Mouse (Mus musculus): ENCODE data around the gene Igf2bp3.
"Not testable (repeated sequence)": the region's sequence is repeated elsewhere in the genome, so short reads cannot be mapped to it uniquely, and the experiment has no call there.

Gene Igf2bp3

DNA sequence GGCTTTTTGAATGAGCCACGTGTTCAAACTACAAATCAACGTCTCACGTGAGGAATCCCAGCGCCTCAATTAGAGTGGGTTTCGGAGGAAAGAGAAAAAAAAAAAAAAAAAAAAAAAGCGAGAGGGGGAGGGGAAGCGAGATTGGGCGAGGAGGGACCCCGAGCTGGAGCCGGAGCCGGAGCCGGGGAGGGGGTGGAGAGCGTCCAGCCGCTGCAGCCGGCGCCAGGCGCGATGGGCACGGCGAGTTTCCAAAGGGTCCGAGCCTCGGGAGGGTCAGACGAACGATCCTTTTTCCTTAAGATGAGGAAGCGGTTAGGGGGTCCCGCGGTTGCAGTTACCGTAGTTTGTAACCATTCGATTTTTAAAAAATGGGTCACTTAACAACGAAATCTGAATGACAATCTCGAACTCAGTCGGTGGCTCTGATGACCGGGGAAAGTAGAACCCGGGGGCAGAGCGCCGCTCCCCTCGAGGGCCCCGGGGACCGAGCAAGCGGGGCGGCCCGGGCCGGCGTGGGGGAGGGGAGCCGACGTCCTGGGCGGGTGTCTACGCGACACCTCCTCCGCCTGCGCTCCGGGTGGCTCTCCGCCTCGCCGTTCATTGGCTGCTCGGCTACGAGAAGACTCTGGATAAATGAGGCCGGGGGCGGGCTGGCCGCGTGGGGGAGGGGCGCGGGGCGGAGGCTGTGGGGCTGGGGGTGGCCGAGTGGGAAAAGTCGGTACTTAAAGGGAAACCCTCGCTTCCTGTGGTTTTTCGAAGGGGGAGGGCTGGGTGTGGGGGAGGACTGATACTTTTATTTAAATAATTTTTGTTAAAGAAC is at the start of gene Igf2bp3:
Gene Igf2bp3, minus strand, starts transcription at position 30 of the 820 bp plus-strand sequence.
- DNase-seq = peak; percentile 70 to 86

GRCm38 (mm10) chr6:49264446-49264845 is 49.7 kb upstream of the Igf2bp3 start:
- DNase-seq = not testable (repeated sequence)

GRCm38 (mm10) chr6:49263847-49264243 is 49.1 kb upstream of the Igf2bp3 start, which contains the start of gene Tra2a:
Gene Tra2a, minus strand, starts transcription at chr6:49264033.
- DNase-seq = peak; percentile 96

DNA sequence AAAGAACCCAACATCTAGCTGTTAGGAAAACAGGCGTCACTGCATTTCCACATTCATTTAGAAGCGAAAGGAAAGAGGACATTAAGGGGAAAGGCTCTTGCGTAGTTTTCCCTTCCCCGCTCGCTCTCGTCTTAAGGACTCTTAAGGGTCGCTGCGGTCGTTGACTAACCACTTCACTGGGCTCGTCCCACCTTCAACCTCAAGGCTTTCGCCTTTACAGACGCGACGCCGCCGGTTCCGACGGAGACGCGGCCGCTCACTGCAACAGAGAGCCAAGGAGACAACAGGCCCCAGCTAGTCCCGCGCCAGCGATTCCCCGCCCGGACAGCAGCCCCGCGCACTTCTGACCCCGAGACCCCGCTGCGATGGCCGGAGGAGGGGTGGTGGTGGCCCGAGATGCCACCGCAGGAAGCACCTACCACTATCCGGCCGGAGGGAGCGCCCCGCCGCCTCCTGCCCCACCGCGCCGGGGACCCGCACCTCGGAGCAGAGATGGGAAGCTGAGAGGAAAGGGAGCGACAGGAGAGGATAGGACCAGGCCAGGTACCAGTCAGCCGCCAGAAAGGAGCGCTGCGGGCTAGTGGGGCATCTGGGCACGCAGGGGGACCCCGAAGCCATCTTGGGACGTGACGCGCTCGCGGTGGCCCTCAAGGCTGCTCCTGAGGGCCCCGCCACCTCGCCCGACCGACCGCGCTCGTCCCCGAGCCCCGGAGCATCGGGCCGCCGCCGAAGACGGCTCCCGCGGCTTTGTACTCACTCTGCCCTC is 48.5 kb upstream of the Igf2bp3 start:
- DNase-seq = peak in 1 of 2 experiments; percentile 69

DNA sequence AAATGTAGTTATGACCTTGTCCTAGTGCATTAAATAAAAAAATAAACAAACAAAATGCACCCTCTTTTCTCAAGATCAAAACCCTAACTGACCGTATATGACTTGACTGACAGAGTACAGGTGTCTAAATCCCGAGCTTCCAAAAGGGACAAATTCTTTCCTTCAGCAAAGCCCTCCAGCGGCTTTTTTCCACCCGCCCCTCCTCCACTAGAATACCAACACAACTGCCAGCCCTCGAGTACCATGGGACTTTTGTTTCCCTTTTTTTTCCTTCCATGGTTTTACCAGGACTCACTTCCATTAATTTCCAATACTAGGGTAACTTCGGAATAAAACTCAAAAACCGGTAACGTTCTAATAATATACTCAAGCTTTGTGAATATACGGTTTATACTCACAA is 47.7 kb upstream of the Igf2bp3 start:
- DNase-seq = no peak

DNA sequence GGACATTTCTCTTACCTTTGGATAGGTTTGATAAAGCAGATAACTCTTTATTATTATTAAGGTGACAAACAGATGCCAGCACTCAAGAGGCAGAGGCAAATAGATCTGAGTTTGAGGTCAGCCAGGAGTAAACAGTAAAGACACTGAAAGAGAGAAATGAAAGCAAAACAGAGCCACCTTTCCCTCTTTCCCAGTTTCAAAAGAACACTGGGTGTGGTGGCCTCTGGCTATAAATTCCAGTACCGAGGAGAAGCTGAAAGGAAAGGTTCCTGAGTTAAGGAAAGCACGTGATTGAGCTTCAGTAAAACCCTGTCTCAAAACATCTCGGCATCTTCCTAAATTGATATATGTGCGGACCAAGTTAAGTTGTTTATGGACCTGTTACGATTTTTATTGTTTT is 45.0 kb upstream of the Igf2bp3 start:
- DNase-seq = no peak

GRCm38 (mm10) chr6:49257880-49258279 is 43.1 kb upstream of the Igf2bp3 start:
- no peak for DNase-seq

- no peak for DNase-seq
Measured at GRCm38 (mm10) chr6:49252207-49252606, 37.5 kb upstream of the Igf2bp3 start.

DNA sequence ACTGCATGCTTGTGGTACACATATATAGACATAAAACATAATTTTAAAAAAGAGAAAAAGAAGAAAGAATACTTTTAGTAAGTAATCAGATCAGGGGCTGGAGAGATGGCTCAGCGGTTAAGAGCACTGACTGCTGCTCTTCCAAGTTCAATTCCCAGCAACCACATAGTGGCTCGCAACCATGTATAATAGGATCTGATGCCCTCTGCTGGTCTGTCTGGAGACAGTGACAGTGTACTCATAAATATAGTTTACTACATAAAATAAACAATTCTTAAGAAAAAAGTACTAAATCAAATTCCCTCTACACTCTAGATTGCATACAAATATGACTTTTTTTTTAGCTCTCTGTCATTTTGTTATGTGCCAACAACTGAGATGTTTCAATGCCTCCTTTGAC is 36.4 kb upstream of the Igf2bp3 start:
- no peak for DNase-seq

DNA sequence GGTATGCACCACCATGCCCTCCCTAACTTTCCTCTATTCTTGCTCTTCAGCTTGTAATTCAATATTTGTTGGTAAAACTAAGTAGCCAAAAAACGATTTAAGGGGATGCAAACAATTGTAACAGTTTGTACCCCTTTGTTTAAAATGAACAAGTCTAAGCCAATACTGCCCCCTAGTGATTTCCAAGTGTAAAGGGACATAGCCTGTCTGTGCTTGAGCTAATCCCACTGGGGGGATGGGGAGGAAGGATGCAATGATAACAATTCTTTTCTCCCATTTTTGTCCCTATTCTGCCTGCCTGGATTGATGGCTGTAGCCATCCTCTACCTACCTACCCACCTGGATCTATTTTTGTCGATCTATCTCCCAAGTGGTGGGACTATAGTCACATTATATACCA is 32.5 kb upstream of the Igf2bp3 start:
- DNase-seq = no peak

GRCm38 (mm10) chr6:49242331-49242730 is 27.6 kb upstream of the Igf2bp3 start:
- DNase-seq = no peak

DNA sequence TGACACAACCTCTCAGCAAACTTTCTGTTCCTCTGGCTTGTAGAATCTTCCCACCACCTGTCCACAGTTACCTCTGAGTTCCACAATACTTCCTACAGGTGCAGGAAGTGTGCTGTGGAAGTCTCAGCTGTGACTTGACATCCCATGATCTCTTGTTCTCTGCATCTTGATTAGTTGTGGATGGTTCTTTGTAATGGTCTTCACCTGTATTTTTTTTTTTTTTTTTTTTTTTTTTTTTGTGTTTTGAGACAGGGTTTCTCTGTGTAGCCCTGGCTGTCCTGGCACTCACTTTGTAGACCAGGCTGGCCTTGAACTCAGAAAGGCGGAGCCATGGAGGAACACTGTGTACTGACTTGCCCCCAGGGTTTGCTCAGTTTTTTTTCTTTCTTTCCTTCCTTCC is 26.8 kb upstream of the Igf2bp3 start:
- DNase-seq = no peak

- DNase-seq = peak; percentile 96 to 100
Measured at GRCm38 (mm10) chr6:49236331-49236730, 21.6 kb upstream of the Igf2bp3 start.

DNA sequence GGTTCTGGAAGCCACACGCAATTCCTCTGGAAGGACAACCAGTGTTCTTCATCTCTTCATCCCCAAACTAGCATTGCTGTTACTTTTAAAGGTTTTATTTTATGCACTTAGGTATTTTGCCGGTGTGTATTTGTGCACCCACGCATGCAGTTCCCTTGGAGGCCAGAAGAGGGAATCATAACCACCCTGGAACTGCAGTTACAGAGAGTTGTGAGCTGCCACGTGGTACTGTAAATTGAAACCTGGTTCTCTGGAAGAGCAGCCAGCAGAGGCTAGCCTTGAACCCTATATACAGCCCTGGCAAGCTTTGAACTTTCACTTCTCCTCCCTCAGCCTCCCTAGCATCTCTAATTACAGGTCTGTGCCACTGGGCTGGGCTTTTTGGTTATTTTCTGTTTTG is 18.6 kb upstream of the Igf2bp3 start:
- peak; percentile 40 for DNase-seq

DNA sequence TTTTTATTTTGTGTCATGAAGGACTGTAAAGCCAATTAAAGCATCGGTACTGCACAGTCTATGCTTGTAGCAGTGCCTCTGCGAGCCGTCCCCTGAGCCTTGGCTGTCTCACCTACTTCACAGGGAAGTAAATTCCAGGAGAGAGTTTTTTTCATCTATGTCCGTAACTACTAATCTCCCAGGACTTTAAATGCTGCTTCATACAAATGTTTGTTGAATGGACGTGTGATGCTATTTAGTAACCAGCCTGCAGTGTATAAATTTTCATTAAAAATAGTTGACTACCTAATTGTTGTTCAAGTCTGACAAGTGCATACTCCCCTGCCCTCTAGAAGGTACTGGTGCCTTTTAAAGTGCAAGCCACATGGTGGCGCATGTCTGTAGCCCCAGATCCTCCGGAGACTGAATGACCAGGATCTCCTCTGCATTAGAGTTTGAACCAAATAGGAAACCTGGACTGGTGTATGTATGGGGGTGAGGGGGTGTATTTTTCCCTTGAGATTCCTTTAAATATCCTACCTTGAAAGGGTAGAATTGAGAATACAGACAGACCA is 13.4 kb upstream of the Igf2bp3 start:
- peak; percentile 27 to 32 for DNase-seq

DNA sequence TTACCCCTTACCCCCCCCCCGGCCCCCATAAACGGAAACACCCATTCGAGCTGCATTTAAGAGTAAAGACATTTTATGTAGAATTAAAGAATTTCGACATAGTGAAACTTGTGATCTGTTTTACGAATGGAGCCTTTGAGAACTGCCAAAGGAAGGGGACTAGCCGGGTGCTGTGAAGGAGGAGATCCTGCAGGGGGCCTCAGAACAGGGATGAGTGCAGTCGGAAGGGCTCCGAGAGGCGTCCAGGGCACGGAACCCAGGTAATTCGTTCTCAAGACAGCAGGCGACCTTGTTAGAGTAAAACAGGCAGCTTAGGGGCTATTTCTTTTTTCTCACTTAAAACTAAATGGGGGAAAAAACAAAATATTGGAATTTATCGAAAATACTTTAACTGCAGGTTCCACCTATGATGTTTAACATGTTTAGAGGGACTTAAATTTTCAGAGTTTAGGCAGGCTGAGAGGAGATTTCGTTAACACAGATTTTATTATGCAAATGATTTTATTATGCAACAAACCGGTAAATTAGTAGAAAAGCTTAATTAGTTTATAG is 12.5 kb upstream of the Igf2bp3 start:
- DNase-seq = peak; percentile 68 to 71

DNA sequence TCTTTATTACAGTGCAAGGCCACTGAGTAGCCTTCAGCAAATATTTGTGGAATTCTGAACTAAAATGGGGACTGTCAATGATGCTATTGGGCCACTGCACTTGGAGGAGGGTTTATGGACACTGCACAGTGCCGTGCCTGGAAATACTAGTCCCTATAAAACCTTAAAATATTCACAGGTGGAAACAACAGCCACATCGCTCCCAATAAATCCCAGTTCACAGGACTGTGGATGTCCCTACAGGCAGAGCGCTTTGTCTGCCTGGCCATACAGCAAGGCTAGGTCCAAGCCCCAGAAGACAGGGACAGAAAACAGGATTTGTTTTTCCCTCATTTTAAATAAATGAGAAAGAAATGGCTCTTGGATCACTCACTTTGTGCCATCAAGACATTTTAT is 11.0 kb upstream of the Igf2bp3 start:
- no peak for DNase-seq

- DNase-seq = no peak
Measured at GRCm38 (mm10) chr6:49224923-49225727, 10.4 kb upstream of the Igf2bp3 start.

DNA sequence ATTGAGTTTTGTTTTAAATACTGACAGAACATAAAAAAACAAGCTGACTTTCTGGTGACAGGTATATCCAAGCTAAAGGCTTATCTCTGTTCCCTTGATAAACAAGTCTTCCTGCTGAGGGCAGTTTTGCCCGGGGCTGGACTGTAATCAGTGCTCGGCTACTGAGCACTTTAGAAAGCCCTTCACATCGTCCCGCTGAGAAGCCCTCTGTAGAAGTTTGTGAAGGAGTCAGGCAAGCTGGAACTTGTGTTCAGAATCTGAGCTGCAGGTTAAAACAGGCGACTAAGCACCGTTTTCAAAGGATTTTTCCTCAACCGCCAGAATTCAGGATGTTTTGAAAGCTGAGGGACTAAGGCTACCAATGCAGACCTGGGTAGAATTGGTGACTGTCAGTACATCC is 7.1 kb upstream of the Igf2bp3 start:
- peak in 1 of 2 experiments; percentile 15 for DNase-seq

DNA sequence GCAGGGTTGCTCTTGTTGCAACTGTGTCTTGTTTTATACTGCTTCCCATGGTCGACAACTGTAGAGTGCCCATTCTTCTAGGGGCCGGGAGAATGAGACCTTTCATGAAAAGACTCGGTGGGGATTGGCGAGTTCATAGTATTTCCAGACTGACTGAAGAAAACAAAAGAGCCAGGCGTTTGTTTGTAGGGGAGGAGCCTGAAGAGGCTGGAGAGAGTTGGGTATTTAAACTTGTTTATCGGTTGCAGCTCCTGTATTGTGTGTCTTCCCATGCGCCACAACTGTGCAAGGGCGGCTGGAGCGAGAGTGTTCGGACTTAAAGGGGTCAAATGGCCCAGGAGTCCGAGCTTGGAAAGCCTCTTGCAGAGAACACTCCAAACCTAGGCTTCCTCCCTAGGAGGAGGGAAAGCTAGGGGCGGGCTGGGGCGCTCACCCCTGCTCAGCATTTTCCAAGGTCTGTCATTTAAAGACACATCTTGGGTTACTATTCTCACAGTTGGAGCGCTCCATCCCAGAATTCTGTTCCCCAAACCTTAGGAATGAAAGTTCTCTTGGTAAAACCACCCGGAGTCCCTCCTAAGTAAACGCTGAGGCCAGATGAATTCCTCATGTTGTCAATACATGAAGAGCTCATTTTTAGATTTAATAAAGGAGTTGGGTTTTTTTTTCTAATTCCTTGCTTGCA is 5.3 kb upstream of the Igf2bp3 start:
- peak; percentile 19 to 20 for DNase-seq

GRCm38 (mm10) chr6:49219001-49219560 is 4.3 kb upstream of the Igf2bp3 start:
- DNase-seq = no peak

Measured in thymus, postnatal 36 days (tissue).